Mouse (Mus musculus) stomach, postnatal 0 days (tissue): ENCODE results near the gene Bcl2l1.

Experiments
- CTCF ChIP-seq: IDR thresholded peaks from 2 replicates; pipeline ENCODE4 v1.5.1; 2016; ENCODE audit warnings: antibody characterized with exemption, low read depth, mild to moderate bottlenecking, moderate library complexity
- EP300 ChIP-seq: optimal IDR thresholded peaks from 2 replicates; pipeline ENCODE3; 2016; ENCODE audit warnings: antibody characterized with exemption

- TF ChIP-seq CTCF = no peak
- TF ChIP-seq EP300 = no peak
Measured at GRCm38 (mm10) chr2:152842741-152843140, 11.2 kb upstream of the Bcl2l1 start.
